Mouse (Mus musculus) intestine, postnatal 0 days (tissue): Measurements from ENCODE around the gene Cd300ld2. TPM values are rescaled to one million over a fixed set of nuclear protein-coding genes. Genes with fewer than 3 reads are reported as not detected.
"Not testable (repeated sequence)": the region's sequence is repeated elsewhere in the genome, so short reads cannot be mapped to it uniquely, and the experiment has no call there.

Experiments
- ATAC-seq: fragments of 200-750 bp; cut with Nextera tagmentation; 2 replicates; pipeline ENCODE4 v1.8.0; 2017; ENCODE audit warnings: mild to moderate bottlenecking, moderate TSS enrichment, moderate library complexity
- H3K27ac ChIP-seq: fragments of 300-500 bp; sonication (generic); 2 replicates; pipeline ENCODE4 v1.5.1; 2014; ENCODE audit warnings: mild to moderate bottlenecking, low read depth, low read length, moderate library complexity
- H3K27me3 ChIP-seq: fragments of 300-500 bp; sonication (generic); replicated peaks from 2 replicates; pipeline ENCODE4 v1.6.1; 2014; ENCODE audit warnings: low read length, mixed read lengths; ENCODE audit not compliant: control insufficient read depth, insufficient read depth
- H3K36me3 ChIP-seq: fragments of 300-500 bp; sonication (generic); 2 replicates; pipeline ENCODE4 v1.6.1; 2014; ENCODE audit warnings: mild to moderate bottlenecking, moderate library complexity; ENCODE audit not compliant: control insufficient read depth, insufficient read depth
- H3K4me1 ChIP-seq: fragments of 300-500 bp; sonication (generic); replicated peaks from 2 replicates; pipeline ENCODE4 v1.6.1; 2014; ENCODE audit warnings: antibody characterized with exemption, low read length, mixed read lengths; ENCODE audit not compliant: control insufficient read depth, insufficient read depth
- H3K4me2 ChIP-seq: fragments of 300-500 bp; sonication (generic); replicated peaks from 2 replicates; pipeline ENCODE4 v1.6.1; 2014; ENCODE audit warnings: low read depth, mild to moderate bottlenecking, moderate library complexity
- H3K4me3 ChIP-seq: fragments of 300-500 bp; sonication (generic); 2 replicates; pipeline ENCODE4 v1.5.1; 2014; ENCODE audit warnings: low read depth, low read length
- H3K9ac ChIP-seq: fragments of 300-500 bp; sonication (generic); 2 replicates; pipeline ENCODE4 v1.6.1; 2014; ENCODE audit warnings: mild to moderate bottlenecking, low read depth, low read length
- H3K9me3 ChIP-seq: fragments of 300-500 bp; sonication (generic); 2 replicates; pipeline ENCODE4 v1.6.1; 2016; ENCODE audit warnings: mixed run types; ENCODE audit not compliant: control insufficient read depth
- CTCF ChIP-seq: sonication (generic); IDR thresholded peaks from 2 replicates; pipeline ENCODE4 v1.5.1; 2016; ENCODE audit warnings: low read depth, mild to moderate bottlenecking, control low read depth, antibody characterized with exemption, moderate library complexity
- WGBS: fragments of 180-500 bp; shearing (Covaris S2); extraction: QIAGEN DNeasy Blood & Tissue Kit; methylation state at CpG from one replicate; pipeline ENCODE4 v1.1.7; 2014; 5-methylcytosine and 5-hydroxymethylcytosine counted together
- polyA plus RNA-seq: library from polyadenylated mRNA; unstranded; fragments of >200 nt; fragmentation: Nextera tagmentation; extraction: Ambion mirVana; gene quantifications from 2 replicates; pipeline ENCODE4 v1.2.1, GENCODE M21; 2015

The Cd300ld2 gene
- not detected in 2 replicates for polyA plus RNA-seq

DNA sequence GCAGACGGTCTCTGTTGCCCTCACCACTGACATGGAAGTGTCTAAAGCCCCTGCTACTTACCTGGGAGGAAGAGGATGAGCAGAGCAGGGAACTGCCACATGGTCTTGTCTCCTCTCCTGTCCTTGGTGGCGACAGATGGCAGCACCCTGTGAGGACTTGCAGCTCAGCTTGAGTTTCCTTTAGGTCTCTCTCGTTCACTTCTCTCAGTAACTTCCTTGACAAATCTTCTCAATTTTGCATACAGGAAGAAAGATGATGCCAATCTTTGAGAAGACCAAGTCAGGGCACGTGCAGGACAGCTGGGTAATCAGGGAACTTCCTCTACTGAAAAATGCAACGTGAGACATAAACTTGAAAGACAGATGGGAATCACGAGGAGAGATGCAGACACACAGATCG is at the start of gene Cd300ld2:
Cd300ld2 (minus strand) TSS at position 101 of the 400 bp plus-strand sequence.
- no CpG with 5 or more reads among the region's 7 CpGs for WGBS
- not testable (repeated sequence) for H3K9me3 ChIP-seq, H3K27me3 ChIP-seq, H3K27ac ChIP-seq, H3K4me2 ChIP-seq, ATAC-seq, H3K4me1 ChIP-seq, H3K9ac ChIP-seq, H3K36me3 ChIP-seq, H3K4me3 ChIP-seq

DNA sequence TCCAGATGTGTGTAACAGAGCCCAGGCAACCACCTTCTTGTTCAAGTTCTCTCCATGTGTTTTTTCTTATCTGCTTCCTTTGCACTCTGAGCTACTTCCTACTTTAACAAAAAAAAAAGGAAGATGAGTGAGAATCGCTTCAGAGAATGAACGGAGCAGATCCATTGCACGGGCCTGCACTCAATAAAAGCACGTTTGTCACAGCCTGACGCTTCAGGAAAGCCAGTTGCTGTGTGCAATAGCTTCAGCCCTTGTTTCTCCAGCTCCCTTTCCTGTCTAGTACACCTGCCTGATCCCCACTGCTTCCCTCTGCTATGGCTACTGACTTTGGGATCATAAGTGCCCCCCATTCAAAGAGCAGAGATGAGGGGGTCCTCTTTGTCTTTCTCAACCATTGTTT is 46.1 kb upstream of the Cd300ld2 start, which contains the start of gene Cd300e:
Cd300e (minus strand) TSS at position 101 of the 400 bp plus-strand sequence.
- Histone ChIP-seq H3K27ac (no peak within 1 kb of the TSS), H3K4me1 (no peaks in the 10 kb centered on the region), H3K36me3 (no peaks in the 10 kb centered on the region), H3K9ac (no peak within 1 kb of the TSS), H3K4me2 (no peak within 1 kb of the TSS), H3K9me3 (no peaks in the 10 kb centered on the region), H3K27me3 (no peaks in the 10 kb centered on the region), H3K4me3 (no peak within 1 kb of the TSS)
- WGBS, result 29% methylated on average over 5 of the region's 5 CpGs
- TF ChIP-seq CTCF, result no peak
- ATAC-seq, result no peak

DNA sequence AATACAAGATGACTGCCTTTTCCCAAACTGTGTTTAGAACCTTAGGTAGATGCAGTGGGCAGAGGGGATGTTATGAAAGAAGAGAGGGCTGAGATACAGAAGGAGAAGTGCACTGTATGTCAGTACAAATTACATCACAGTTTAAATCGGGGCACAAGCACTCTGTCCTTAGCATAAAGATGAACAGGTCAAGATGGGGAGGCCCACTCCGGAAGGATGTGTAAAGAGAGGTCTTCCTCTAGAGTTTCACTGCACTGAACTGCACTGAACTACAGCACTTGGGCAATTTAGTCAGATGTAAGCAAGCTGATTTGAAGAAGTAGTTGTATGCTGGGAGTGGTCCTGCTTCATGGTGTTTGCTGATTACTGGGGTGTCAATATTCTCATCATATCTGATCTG is 43.8 kb upstream of the Cd300ld2 start:
- no peak overlapping the region for H3K27ac ChIP-seq
- 77% methylated on average over 2 of the region's 2 CpGs for WGBS
- H3K4me3 ChIP-seq, result no peak overlapping the region
- TF ChIP-seq CTCF, result no peak
- no peaks in the 10 kb centered on the region for H3K4me1 ChIP-seq
- H3K27me3 ChIP-seq, result no peaks in the 10 kb centered on the region
- no peak overlapping the region for H3K9ac ChIP-seq
- H3K36me3 ChIP-seq, result no peaks in the 10 kb centered on the region
- ATAC-seq, result no peak
- no peaks in the 10 kb centered on the region for H3K9me3 ChIP-seq
- no peak overlapping the region for H3K4me2 ChIP-seq

DNA sequence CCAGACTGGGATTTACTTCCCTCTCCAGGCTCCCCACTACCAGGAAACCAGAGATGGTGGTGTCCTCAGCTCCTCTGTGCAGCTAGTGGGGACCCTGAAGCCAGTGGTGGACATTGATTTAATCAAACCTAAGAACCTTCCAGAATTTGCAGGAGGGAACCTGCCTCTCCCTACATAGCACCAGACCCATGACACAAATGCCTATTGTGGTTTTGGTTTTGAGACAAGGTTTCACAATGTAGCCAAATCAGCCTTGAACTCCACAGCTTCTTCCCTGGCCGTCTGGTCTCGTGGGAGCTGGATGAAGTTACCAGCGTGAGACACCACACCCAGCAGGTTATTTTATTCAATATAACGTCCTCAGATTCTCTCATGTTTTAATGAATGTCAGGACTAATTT is 42.7 kb upstream of the Cd300ld2 start:
- no peaks in the 10 kb centered on the region for H3K4me1 ChIP-seq
- no peak overlapping the region for H3K9ac ChIP-seq
- no peaks in the 10 kb centered on the region for H3K36me3 ChIP-seq
- H3K4me2 ChIP-seq, result no peak overlapping the region
- H3K9me3 ChIP-seq, result no peaks in the 10 kb centered on the region
- ATAC-seq, result no peak
- no peak for TF ChIP-seq CTCF
- H3K4me3 ChIP-seq, result no peak overlapping the region
- 73% methylated on average over 4 of the region's 4 CpGs for WGBS
- H3K27ac ChIP-seq, result no peak overlapping the region
- H3K27me3 ChIP-seq, result no peaks in the 10 kb centered on the region

DNA sequence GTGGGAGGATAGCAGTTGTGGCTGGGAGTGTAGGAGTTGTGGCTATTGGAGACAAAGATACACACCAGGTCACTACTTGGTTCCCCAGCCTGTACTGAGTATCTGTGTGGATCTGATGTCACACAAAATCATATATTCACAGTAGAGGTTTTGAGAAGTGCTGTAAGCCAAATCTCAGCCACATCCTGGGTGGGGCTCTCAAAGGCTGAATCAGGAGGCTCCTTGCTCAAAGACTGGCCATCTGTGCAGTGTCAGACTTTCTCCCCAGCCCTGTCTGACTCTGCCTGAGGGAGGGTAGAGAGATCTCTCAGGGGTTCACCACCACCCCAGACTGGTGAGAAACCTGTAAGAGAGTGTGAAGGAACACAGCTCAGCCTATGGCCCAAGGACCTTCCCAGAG is 38.5 kb upstream of the Cd300ld2 start:
- no peaks in the 10 kb centered on the region for H3K9me3 ChIP-seq
- no peak overlapping the region for H3K9ac ChIP-seq
- no peak overlapping the region for H3K4me3 ChIP-seq
- H3K4me2 ChIP-seq, result no peak overlapping the region
- H3K36me3 ChIP-seq, result no peaks in the 10 kb centered on the region
- no peaks in the 10 kb centered on the region for H3K4me1 ChIP-seq
- no peak overlapping the region for H3K27ac ChIP-seq
- H3K27me3 ChIP-seq, result no peaks in the 10 kb centered on the region
- no peak for TF ChIP-seq CTCF
- no peak for ATAC-seq

DNA sequence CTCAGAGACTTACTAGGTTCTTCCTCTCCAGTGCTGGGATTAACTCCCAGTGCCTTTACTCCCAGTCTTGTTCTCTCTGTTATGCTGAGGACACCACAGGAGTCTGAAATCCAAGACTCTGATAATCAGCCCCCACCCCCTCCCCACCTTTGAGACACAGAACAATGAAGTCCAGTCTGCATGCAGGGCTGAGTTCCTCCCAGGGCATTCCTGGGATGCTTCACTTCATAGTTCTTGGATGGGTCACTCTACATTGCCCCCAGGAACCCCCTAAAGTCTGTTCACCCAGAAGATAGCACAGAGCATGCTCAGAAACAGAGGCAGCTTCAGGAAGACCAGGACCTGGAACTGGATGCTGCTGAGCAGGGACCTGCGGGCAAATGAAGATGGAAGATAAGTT is 37.0 kb upstream of the Cd300ld2 start:
- 84% methylated on average over 1 of the region's 1 CpGs for WGBS
- Histone ChIP-seq H3K4me3 (no peak overlapping the region), H3K36me3 (no peaks in the 10 kb centered on the region), H3K4me2 (no peak overlapping the region), H3K27me3 (no peaks in the 10 kb centered on the region), H3K9ac (no peak overlapping the region), H3K4me1 (no peaks in the 10 kb centered on the region), H3K27ac (no peak overlapping the region), H3K9me3 (no peaks in the 10 kb centered on the region)
- ATAC-seq, result no peak
- TF ChIP-seq CTCF, result no peak

DNA sequence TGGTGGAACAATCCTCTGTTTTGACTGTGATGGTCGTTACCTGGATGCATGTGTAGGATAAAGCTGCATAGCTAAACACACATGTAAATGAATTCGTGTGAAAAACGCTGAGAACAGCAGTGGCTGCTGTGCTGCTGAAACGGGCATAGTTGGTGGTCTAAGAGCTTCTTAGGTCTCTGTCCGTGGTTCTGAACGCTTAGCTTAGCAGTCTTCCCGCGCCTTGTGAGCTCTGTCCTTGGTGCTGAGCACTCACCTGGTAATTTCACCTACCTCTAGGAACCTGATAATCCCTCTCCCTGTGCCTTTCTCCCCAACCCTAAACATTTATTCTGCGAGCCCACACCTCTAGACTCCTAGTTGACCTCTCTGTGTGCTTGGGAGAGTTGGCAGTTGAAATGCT is 36.2 kb upstream of the Cd300ld2 start:
- no peak for TF ChIP-seq CTCF
- Histone ChIP-seq H3K4me1 (no peaks in the 10 kb centered on the region), H3K9ac (no peak overlapping the region), H3K9me3 (no peaks in the 10 kb centered on the region), H3K27ac (no peak overlapping the region), H3K27me3 (no peaks in the 10 kb centered on the region), H3K4me3 (no peak overlapping the region), H3K36me3 (no peaks in the 10 kb centered on the region), H3K4me2 (no peak overlapping the region)
- ATAC-seq, result no peak
- under 1% methylated on average over 9 of the region's 9 CpGs for WGBS
